Mouse (Mus musculus): ENCODE data around the gene Arfip1. TPM values are rescaled to one million over a fixed set of nuclear protein-coding genes. Genes with fewer than 3 reads are reported as not detected.

The Arfip1 gene
- polyA plus RNA-seq, 1 experiment from 2014 or later: 21.9 TPM

DNA sequence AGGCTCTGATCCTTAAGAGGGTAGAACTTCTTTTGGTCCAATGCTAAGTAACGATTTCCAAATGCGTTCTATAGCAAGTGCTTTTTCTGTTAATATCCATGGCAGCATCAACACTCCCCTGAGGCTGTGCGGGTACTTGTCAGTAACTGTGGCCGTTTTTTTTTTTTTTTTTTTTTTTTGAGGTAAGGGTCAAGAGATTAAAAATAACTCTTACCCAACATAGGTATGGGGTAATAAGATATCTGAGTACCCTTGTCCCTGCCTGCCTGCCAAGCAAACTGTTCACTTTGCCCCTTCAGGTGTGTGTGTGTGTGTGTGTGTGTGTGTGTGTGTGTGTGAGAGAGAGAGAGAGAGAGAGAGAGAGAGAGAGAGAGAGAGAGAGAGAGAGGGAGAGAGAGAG lies 98.1 kb downstream of the Arfip1 start:
- no peak for ATAC-seq (ENCODE audit: low FRiP score)
- H3K4me2 ChIP-seq: no peak overlapping the region
- no peaks in the 10 kb centered on the region for H3K9me3 ChIP-seq (replicated peaks)
- H3K4me3 ChIP-seq (replicated peaks): no peak overlapping the region
- H3K36me3 ChIP-seq: no peaks in the 10 kb centered on the region
- peaks cover 17% of the 10 kb centered on the region for H3K4me1 ChIP-seq
- H3K9ac ChIP-seq (replicated peaks): no peak overlapping the region
- 0 out of 2 replicates have a peak, but pooled peaks cover 4% of the 10 kb centered on the region for H3K27me3 ChIP-seq (replicated peaks)
- H3K27ac ChIP-seq (replicated peaks): no peak overlapping the region
- 77% methylated on average over 4 of the region's 4 CpGs for WGBS

DNA sequence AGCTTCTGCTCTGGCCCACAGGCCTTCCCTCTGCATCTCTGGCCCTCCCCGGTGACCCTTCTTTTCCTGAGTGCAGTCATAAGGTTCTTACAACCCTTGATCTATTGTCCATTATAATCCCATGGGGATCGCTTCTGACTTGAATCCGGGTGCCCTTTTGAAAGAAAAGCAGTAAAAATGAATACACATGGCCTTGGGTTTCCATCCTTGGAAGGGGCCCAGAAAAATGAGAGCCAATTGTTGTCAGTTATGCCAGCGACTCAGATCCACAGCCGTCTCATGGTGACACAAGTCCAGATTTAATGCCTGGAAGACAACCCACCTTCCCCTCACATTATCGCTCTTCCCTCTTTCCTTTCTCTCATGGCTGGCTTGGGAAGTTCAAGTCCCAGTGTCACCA lies 100.3 kb downstream of the Arfip1 start:
- no peak overlapping the region for H3K27ac ChIP-seq (replicated peaks)
- WGBS: 63% methylated on average over 6 of the region's 6 CpGs

DNA sequence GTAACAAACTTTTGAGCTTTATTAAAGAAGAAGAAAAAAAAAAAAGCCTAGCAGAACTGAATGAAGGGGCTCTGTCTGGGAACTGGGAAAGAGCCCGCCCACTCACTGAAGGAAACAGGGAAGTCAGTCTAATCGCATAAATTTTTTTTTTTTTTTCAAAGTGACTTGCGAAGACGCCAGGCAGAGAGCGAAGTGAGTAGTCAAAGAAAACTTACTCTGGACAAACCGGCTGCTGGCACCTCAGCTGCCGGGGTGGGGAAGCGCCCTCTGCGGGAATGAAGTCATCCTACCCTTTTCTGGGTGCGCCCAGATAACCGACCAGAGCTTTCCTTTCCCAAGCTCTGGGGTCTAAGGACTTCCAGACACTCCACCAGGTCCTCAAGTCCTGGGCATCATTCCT lies 101.3 kb downstream of the Arfip1 start:
- peak overlapping the region; percentile 77 for H3K4me3 ChIP-seq (replicated peaks)
- no peaks in the 10 kb centered on the region for H3K36me3 ChIP-seq
- peaks cover 33% of the 10 kb centered on the region for H3K4me1 ChIP-seq
- no peak overlapping the region for H3K27ac ChIP-seq (replicated peaks)
- H3K27me3 ChIP-seq (replicated peaks): peaks cover 14% of the 10 kb centered on the region
- 2% methylated on average over 11 of the region's 11 CpGs for WGBS
- no peak for ATAC-seq (ENCODE audit: low FRiP score)
- H3K9me3 ChIP-seq (replicated peaks): no peaks in the 10 kb centered on the region
- no peak overlapping the region for H3K9ac ChIP-seq (replicated peaks)
- peak overlapping the region; percentile 93 for H3K4me2 ChIP-seq

More for the DNA sequence above, 100.3 kb downstream of the Arfip1 start:
- H3K4me3 ChIP-seq (replicated peaks): no peak overlapping the region
- no peaks in the 10 kb centered on the region for H3K36me3 ChIP-seq
- peaks cover 14% of the 10 kb centered on the region for H3K27me3 ChIP-seq (replicated peaks)
- peaks cover 33% of the 10 kb centered on the region for H3K4me1 ChIP-seq
- no peak overlapping the region for H3K4me2 ChIP-seq
- no peak overlapping the region for H3K9ac ChIP-seq (replicated peaks)
- ATAC-seq (ENCODE audit: low FRiP score): no peak
- no peaks in the 10 kb centered on the region for H3K9me3 ChIP-seq (replicated peaks)

DNA sequence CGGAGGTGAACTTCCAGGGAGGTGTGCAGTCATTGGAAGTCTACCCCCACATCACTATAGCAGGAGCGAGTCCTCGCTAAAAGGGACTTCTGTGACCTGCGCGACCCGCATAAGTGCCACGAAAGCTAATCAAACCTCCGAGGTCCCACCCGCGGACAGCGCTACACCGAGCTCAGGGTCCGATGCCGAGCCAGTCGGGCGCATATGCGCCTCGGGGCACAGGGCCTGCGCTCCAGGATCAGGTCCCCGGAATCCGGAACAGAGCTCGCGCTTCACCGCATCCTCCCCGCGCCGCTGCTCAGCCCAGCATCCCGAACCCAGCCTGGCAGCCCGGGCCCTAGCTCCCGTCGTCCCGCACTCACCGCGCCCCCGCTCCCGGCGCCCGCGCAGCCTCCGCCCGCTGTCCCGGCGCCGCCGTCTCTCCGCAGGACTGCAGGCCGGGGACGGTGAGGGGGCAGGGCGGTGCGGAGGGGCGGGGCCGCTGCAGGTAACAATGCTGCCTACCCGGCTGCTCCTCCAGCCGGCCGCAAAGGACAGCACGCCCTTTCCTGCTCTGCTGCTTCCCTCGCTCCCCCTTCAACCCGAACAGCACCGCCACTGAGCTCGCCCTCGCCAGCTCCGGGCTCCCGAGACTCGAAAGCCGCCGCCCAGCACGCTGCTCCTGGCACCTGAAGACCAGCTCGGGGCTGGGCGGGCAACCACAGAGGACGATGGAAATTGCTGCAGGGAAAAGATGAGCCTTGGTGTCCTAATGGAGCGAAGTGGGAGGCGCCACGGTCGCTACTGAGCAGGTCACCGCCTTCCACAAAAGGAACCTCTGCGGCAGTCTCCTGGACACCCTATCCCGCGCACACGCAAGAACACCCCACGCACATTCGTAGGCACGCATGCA lies 102.2 kb downstream of the Arfip1 start, which contains the start of gene Fhdc1:
Fhdc1 (minus strand) TSS at position 424 of the 892 bp plus-strand sequence.
- peak within 1 kb of the TSS; percentile 77 for H3K27ac ChIP-seq (replicated peaks)
- H3K4me3 ChIP-seq (replicated peaks): peak within 1 kb of the TSS; percentile 77
- H3K4me1 ChIP-seq: peaks cover 33% of the 10 kb centered on the region
- H3K4me2 ChIP-seq: peak within 1 kb of the TSS; percentile 93
- peak; percentile 75 for ATAC-seq (ENCODE audit: low FRiP score)
- no peaks in the 10 kb centered on the region for H3K36me3 ChIP-seq
- H3K27me3 ChIP-seq (replicated peaks): peaks cover 14% of the 10 kb centered on the region
- no peaks in the 10 kb centered on the region for H3K9me3 ChIP-seq (replicated peaks)
- H3K9ac ChIP-seq (replicated peaks): peak within 1 kb of the TSS; percentile 78
- WGBS: 2% methylated on average over 80 of the region's 82 CpGs

DNA sequence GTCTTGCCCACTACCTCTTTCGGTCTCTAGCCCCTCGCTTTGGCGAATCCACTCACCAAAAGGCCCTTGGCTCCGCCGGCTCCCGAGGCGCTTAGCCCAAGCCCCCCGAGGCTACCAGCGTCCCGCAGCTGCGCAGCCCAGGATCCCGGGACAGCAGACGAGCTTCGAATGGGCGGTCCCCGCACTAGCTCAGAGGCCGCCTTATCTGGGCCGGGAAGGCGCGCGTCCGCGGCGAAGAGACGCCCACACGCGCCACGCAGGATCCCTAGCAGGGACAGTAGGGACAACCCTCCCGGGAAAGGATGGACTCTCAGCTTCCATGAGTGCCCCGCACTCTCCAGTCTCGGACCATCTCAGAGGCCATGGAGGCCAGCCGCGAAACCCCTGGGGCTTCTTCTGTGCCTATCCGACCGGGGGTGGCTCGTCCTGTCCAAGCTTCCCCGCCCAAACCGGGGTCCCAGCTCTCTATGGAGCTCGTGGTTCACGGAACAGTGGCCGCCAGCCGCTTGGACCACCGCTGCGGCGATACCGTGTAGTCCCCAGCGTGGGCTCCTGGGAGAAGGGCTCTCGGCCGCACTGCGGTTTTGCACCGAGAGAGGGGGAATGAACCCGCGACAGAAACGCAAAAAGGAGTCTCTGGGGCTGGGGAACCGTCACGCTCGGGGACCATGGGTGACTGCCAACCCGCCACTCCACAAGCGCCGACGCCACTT lies 103.0 kb downstream of the Arfip1 start:
- Histone ChIP-seq H3K27me3 (replicated peaks) (peaks cover 14% of the 10 kb centered on the region), H3K27ac (replicated peaks) (peak overlapping the region; percentile 77), H3K9ac (replicated peaks) (peak overlapping the region; percentile 78), H3K9me3 (replicated peaks) (no peaks in the 10 kb centered on the region), H3K36me3 (no peaks in the 10 kb centered on the region), H3K4me2 (peak overlapping the region; percentile 93), H3K4me1 (peaks cover 33% of the 10 kb centered on the region), H3K4me3 (replicated peaks) (peak overlapping the region; percentile 77)
- peak; percentile 62 for ATAC-seq (ENCODE audit: low FRiP score)
- under 1% methylated on average over 61 of the region's 61 CpGs for WGBS

DNA sequence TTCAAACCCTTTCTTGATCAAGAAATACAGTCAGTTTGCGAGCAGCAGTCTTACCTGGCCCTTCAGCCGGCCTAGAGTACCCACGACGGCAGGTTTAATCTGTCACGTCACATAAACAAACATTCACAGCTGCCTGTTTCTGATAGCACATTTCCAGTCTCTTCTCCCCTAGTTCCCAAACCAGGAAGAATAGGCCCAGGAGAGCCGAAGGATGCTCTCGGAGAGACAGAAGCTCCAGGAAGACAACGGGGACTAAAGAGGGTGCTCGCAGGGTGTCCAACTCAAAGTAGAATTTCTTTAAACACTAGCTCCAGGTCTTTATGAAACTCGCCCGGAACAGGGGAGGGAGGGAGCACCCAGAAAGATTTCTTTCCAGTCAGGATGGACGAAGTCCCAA lies 103.5 kb downstream of the Arfip1 start:
- Histone ChIP-seq H3K27ac (replicated peaks) (no peak overlapping the region), H3K4me1 (peaks cover 33% of the 10 kb centered on the region), H3K9me3 (replicated peaks) (no peaks in the 10 kb centered on the region), H3K9ac (replicated peaks) (peak overlapping the region; percentile 78), H3K4me2 (peak overlapping the region; percentile 93), H3K27me3 (replicated peaks) (peaks cover 14% of the 10 kb centered on the region), H3K36me3 (no peaks in the 10 kb centered on the region), H3K4me3 (replicated peaks) (peak overlapping the region; percentile 77)
- WGBS: 4% methylated on average over 12 of the region's 12 CpGs
- no peak for ATAC-seq (ENCODE audit: low FRiP score)

DNA sequence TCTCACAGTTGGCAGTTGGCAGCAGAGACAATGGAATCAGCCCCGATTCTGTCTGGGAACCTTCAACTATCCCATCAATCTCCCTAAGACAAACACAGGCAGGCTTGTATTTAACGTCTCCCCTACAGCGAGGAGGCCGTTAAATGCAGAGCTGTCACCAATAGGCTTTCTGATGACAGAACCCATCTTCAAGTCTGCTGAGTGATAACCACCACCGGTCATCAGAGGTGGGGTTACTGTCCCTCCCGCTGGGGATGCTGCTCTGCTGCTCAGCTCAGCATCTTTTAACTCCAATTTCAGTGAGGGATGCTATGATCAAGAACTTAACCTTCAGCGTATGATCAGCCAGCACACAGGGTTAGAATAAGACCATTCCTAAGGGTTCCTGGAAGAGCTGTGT lies 104.2 kb downstream of the Arfip1 start:
- ATAC-seq (ENCODE audit: low FRiP score): no peak
- 6% methylated on average over 7 of the region's 7 CpGs for WGBS

DNA sequence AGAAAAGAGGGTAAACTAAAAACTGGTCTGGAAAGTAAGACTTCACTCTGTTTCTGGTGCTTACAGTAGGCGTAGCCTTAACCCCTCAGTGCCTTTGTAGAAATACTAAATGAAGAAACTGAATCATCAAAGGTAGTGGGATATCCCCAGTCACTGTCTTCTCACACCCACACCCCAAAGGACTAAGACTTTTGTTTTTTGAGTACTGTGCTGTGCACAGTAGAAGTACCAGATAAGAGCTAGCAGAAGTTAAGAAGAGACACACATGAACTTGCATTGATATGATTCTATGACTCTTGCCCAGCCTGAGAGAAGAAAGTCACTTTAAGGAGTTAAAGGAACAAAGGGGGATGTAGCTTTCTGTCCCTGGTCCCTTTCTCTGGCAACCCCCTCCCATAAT lies 104.9 kb downstream of the Arfip1 start:
- ATAC-seq (ENCODE audit: low FRiP score): no peak
- WGBS: 97% methylated on average over 1 of the region's 1 CpGs
- no peak overlapping the region for H3K9ac ChIP-seq (replicated peaks)
- H3K27me3 ChIP-seq (replicated peaks): peaks cover 14% of the 10 kb centered on the region
- no peak overlapping the region for H3K27ac ChIP-seq (replicated peaks)
- H3K4me2 ChIP-seq: peak overlapping the region; percentile 93
- H3K9me3 ChIP-seq (replicated peaks): no peaks in the 10 kb centered on the region
- H3K4me3 ChIP-seq (replicated peaks): no peak overlapping the region
- no peaks in the 10 kb centered on the region for H3K36me3 ChIP-seq
- H3K4me1 ChIP-seq: peaks cover 44% of the 10 kb centered on the region

More for the DNA sequence above, 104.2 kb downstream of the Arfip1 start:
- no peak overlapping the region for H3K27ac ChIP-seq (replicated peaks)
- H3K4me3 ChIP-seq (replicated peaks): peak overlapping the region; percentile 77
- no peak overlapping the region for H3K9ac ChIP-seq (replicated peaks)
- peaks cover 37% of the 10 kb centered on the region for H3K4me1 ChIP-seq
- peaks cover 14% of the 10 kb centered on the region for H3K27me3 ChIP-seq (replicated peaks)
- H3K9me3 ChIP-seq (replicated peaks): no peaks in the 10 kb centered on the region
- H3K4me2 ChIP-seq: peak overlapping the region; percentile 93
- no peaks in the 10 kb centered on the region for H3K36me3 ChIP-seq

DNA sequence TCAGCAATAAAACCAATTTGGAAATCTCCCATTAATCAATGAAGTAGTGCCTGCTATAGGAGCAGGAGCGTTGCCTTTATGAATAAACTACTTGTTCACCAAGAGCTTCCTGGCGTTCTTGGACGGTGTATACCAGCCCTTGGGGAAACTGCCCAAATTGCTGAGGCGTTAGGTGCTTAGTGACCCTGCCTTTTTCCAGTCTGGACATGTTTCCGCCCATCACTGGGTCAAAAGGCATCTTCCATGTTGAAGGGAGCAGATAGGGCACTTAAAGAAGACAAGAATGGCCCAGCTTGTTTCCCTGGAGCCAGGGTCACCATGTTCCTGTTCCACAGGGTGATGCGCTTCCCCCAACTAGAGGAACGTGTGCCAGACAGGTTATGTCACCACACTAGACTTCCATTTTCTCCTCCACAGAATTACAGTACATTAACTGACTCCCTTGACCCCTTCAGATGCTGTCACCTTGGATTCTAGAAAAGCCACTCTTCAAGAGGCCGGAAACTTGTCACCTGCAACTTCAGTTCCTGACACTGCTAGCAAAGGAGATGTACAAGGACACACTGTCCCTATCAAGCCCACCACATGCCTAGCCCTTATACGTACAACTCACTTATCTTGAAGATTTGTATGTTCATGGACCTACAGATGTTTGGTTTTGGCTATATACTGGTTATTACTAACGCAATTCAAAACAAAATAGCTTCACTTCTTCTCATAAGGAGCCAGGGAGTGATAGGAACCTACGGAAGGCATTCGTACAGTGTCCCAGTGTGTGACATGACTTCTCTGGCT lies 107.2 kb downstream of the Arfip1 start:
- Histone ChIP-seq H3K9ac (replicated peaks) (no peak overlapping the region), H3K4me2 (no peak overlapping the region), H3K27me3 (replicated peaks) (peaks cover 10% of the 10 kb centered on the region), H3K4me3 (replicated peaks) (no peak overlapping the region), H3K27ac (replicated peaks) (no peak overlapping the region), H3K36me3 (no peaks in the 10 kb centered on the region), H3K4me1 (peaks cover 34% of the 10 kb centered on the region), H3K9me3 (replicated peaks) (no peaks in the 10 kb centered on the region)
- no peak for ATAC-seq (ENCODE audit: low FRiP score)
- WGBS: 91% methylated on average over 12 of the region's 12 CpGs

DNA sequence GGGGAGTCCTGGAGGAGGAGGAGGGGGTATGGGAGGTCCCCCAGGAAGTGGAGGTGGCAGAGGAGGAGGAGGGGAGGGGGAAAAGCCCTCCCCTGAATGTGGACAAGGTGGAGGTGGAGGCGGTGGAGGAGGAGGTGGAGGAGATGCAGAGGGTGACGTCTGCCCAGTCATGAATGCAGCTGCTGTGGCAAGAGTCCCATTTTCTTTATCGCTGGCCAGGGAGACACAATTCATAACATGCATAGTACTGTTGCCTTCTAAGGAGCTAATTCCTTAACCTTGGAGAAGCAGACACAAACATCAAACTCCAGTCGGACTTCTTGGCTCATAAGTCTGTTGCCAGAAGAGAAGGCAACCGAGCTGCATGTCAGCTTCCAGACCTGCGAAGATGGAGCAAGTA lies 108.0 kb downstream of the Arfip1 start:
- Histone ChIP-seq H3K4me3 (replicated peaks) (no peak overlapping the region), H3K4me1 (peaks cover 27% of the 10 kb centered on the region), H3K27me3 (replicated peaks) (peaks cover 10% of the 10 kb centered on the region), H3K4me2 (no peak overlapping the region), H3K27ac (replicated peaks) (no peak overlapping the region), H3K36me3 (no peaks in the 10 kb centered on the region), H3K9me3 (replicated peaks) (no peaks in the 10 kb centered on the region), H3K9ac (replicated peaks) (no peak overlapping the region)
- ATAC-seq (ENCODE audit: low FRiP score): no peak
- WGBS: 86% methylated on average over 6 of the region's 6 CpGs

DNA sequence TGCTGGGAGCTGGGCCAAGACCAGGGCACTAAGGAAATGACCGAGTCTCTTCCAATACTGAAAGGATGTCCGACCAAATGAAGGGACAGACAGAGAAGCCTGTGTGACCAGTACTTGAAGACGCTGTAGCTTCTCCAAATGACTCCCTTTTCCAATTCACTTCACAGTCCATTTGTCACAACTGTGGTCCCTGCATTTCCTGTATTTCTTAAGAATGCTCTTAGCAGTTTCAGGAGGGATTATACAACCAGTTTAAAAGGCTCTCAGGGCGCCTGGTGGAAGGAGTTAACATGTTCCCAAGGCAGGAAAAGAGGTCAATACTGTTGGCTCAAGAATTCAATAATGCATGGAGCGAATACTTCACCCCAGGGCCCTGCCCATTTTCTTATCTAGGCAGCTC lies 109.5 kb downstream of the Arfip1 start:
- 67% methylated on average over 5 of the region's 5 CpGs for WGBS

More for the DNA sequence above, 109.5 kb downstream of the Arfip1 start:
- Histone ChIP-seq H3K9me3 (replicated peaks) (no peaks in the 10 kb centered on the region), H3K9ac (replicated peaks) (no peak overlapping the region), H3K4me3 (replicated peaks) (no peak overlapping the region), H3K4me2 (no peak overlapping the region), H3K36me3 (no peaks in the 10 kb centered on the region), H3K27me3 (replicated peaks) (peaks cover 7% of the 10 kb centered on the region), H3K4me1 (peaks cover 14% of the 10 kb centered on the region), H3K27ac (replicated peaks) (no peak overlapping the region)
- no peak for ATAC-seq (ENCODE audit: low FRiP score)
